Mouse (Mus musculus): ENCODE data around the gene Slc18a2.

The Slc18a2 gene

DNA sequence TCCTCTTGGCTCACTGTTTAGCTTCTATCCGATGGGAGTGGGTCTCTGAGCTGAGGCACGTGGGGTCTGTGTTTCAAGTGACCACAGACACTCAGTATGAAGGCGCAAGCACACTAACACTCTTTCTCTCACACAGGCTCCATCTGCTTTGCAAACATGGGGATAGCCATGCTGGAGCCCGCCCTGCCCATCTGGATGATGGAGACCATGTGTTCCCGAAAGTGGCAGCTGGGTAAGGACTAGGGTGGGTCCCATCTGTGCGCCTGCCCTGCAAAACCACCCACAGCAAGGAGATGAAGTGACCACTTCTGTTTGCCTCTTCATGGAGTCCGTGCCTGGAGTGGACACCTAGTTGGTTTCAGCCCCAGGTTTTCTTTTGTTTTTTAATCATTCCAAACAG lies 15.7 kb downstream of the Slc18a2 start:
- DNase-seq (ENCODE audit: low read depth, low spot score), result no peak

DNA sequence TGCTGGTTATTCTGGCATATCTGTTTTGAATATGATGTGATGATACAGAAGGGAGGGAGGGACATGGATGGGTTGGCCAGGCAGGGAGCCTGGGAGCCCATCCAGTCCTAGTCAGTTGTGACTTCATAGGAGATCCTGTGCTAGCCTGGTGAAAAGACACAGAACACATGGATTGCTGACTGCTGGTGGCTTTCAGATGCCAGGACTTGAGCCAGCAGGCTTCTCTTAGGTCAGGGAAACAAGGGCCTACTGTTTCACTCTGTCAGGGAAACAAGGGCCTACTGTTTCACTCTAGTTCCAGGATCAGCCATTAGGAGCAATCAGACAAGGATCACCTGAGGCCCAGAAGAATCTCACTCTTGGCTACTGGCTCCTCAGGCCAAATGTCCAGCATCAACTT lies 20.1 kb downstream of the Slc18a2 start:
- DNase-seq (ENCODE audit: low read depth, low spot score), result no peak

DNA sequence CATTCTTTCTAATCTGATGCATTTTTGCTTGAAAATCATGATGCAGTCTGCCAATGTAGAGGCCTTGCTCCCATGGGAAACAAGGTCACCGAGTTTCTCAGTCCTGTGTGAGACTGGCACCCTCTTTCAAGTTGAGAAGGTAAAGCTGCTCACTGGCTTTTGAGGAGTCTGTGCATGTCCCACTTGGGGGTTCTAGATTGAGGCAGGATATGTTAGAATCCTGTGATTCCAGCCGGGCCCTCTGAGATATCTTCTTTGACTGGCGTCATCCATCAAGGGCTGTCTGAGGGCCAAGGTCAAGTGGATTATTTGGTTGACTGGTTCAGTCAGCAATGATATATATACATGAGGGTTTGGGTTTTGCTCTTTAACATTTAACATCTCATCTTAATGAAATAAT lies 21.3 kb downstream of the Slc18a2 start:
- no peak for DNase-seq (ENCODE audit: low read depth, low spot score)

DNA sequence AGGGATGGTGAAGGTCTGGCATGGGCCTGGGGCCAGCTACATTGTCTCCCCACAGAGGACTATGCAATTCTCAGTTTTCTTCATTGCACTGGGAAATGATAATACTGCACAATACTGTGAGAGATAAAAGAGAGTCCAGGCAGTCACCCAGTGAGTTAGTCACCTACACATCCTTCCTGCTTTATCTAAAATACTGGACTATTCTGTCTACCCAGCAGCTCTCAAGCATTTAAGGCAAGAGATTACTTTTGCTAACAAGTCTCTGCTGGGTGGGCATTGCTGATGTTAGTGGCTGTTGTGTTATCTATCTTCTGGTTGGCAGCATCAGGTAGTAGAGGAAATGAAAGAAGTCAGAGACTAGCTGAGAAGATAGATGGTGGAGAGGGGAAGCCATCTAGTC lies 28.3 kb downstream of the Slc18a2 start:
- no peak for DNase-seq (ENCODE audit: low read depth, low spot score)

DNA sequence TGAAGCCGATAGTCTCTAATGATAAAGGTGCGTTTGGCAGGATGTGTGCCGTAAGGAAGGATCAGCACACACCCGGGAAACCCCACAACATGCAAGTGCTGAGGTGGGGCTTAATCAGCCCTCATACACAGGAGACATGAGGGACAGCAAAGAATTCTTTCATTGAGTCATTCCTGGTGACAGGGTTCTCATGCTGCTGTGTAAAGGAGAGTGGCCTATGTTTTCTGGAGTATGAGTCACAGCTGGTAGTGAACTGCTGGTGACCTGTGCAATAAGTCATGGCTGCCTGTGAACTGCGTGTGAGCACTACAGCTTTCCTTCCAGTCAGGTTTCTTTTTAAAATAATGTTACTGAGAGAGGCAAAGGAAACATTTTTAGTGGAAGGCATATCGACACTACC lies 29.1 kb downstream of the Slc18a2 start:
- no peak for DNase-seq (ENCODE audit: low read depth, low spot score)

DNA sequence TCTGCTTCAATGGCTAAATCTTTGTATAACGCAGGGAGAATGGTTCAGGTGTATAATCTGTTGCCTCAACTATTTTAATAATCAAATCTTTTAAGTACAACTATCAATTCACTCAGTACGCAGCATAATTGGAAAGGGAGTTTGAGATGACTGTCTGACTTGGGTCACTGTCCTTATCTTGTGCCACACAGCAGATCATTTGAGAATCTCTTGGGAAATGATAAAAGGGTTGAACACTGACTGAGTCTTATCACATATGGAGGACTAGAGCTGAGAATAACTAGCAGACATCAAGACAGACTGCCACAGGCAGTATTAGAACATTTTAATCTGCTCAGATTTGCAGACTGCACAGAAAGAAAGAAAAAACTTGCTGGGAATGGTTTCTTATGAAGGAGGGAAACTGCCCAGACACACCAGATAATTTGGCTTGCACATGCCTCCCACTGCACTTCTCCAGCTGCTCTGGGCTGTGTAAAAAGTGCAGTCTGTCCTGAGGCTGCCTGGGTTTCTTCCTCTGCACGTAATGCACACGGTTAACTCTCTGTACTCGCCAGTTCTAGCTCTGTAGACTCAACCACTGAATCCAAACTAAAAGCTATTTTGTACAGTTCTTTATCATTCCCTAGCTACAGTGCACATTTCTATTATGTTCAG lies 31.6 kb downstream of the Slc18a2 start:
- no peak for DNase-seq (ENCODE audit: low read depth, low spot score)

DNA sequence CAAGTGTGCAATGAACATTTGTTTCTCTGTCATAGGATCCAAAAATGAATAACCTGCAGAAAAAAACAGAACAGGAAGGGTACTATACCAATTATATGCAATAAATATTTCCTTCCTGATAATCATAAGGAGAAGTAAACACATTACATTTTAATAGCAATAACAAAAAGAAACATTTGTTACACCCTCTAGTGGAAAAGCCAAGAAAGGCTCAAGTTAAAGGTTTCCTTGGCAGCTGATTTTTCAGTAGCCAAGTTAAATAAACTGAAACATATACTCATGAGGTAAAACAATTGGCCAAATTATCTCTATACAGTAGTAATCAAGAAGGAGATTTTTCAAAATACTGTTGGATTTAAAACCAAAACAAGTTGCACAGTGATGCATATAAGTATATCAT lies 54.6 kb downstream of the Slc18a2 start:
- no peak for DNase-seq (ENCODE audit: low read depth, low spot score)

DNA sequence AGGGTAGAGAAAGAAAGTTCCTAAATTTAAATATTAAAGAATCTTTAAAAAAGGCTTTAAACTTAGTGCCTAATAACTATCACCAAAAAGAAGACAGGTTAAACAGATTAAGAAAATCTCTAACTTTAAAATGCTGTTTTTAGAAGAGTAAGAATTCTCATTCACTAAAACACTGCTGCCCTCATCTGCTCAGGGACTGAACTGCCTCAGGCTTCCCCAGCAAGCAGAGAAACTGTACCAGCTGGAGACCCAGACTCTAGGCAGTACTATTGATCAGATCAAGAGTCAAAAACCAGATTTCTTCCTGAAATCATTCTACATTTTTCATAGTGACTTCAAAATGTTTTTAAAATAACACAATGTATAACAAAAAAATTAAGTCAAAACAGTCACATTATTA lies 55.9 kb downstream of the Slc18a2 start:
- peak; percentile 17 for DNase-seq (ENCODE audit: low read depth, low spot score)

DNA sequence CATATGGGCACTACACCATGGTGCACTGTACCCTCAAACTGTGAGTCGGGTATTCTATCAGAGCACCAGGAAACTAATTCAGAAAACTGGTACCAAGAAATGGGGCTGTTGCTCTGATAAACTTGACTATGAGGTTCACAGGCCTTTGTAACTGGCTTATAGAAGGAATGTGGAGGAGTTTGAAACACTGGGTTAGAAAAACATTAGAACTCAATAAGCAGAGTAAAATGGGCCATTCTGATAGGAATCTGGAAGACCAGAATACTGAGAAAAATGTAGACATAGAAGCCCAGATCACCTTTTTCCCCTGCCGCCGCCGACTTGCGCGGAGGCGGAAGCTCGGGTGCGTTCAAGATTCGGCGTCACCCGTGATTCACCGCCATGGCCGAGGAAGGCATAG lies 61.3 kb downstream of the Slc18a2 start, which contains the start of gene Rps12-ps3:
TSS of gene Rps12-ps3 (plus strand) at position 301 of the 400 bp plus-strand sequence.
- DNase-seq (ENCODE audit: low read depth, low spot score), result no peak

DNA sequence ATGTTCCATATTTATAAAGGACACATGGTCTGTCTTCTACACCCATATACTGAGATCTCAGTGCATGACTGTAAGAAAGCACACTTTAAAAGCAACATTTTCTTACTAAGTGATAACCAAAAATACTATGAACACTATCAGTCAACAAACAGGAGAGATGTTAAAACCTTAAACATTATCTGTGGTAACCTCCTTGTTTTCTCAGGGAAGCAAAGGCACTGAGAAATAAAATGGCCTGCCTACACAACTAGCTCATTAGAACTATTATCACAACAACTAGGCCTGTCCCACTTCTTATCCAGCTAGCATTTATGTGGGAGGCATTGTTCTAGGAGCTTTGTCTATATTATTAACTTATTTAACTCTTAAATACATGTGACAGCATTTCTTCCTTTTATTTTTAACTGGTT lies 70.1 kb downstream of the Slc18a2 start:
- DNase-seq (ENCODE audit: low read depth, low spot score), result no peak

DNA sequence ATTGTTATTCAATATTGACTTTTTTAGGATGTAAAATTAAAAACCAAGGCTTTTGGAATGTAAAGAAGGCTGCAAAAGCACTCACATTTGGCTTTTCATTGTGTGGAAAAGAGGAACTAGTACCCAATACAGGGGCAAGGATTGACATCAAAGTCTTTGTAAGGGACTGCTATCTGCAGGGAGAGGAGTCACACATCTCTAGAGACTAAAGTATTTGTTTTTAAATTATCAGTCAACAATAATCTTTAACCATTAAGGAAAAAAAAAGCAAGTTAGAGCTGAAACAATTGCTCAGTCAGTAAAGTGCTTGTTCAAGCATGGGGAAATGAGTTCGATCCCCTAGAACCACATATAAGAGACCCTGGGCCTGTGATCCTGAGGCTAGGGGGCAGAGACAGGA lies 76.0 kb downstream of the Slc18a2 start:
- DNase-seq (ENCODE audit: low read depth, low spot score), result no peak

DNA sequence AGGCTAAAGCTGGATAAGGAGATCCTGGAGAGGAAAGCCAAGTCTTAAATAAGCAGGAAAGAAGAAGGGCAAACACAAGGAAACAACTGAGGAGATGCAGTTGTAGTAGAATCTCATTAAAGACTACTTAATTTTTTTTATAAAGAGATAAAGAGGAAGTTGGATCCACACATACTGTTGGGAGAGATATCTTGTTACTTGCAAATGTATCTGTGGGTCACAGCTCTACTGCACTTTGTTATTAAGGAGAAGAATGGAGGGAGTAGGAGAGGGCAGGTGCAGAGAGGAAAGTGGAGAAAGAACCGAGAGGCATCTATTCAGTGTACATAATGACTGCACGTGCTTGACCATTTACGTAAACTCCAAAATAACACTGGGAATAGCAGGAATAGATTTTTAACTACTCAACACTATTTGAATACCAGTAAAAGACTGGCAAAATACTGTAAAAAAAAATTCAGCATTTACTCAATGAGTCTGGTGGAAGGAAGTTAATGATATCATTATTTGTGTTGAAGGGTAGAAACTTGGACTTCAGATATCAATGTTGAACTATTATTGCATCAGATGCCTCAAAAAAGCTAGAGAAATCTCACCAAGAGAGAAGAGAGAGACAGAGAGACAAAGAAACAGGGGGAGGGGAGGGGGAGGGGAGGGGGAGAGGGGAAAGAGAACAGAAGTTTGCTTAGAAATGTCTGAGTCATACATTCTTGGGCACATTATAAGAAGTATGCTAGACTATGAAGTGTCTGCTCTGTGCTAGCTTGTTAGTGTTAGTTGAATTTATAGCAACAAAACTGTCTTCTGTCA lies 77.4 kb downstream of the Slc18a2 start:
- no peak for DNase-seq (ENCODE audit: low read depth, low spot score)

DNA sequence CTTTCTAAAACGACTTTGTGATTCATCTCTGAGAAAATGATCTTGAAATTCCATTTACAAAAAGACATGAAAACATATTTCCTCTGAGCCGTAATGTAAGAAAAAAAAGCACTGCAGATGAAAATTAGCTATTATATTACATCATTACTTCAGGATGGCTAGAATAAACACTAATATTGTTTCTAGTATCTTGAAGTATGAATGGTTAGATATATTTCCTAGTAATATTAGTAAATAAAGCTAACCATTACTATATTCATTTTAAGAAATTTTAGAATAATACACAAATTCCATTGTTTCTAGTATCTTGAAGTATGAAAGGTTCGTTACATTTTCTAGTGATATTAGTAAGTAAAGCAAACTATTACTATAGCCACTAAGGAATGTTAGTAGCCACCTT lies 79.2 kb downstream of the Slc18a2 start:
- DNase-seq (ENCODE audit: low read depth, low spot score), result no peak

DNA sequence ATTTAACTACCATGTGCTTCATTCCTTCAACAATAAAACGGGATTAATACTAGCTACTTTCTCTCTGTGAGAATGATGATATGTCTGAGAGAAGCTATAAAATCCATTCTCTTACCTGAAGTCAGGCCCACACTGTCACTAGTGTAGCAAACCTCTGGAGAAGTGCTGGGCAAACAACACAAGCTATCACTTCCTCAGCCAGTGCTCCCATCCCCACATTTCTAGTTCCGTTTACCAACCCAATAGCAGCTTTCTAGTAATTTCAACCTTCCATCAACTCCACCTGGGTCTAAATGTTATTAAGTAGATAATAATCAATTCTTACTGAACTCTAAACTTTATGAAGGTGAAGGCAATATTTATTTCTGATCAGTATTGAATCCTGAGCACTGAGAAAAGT lies 82.3 kb downstream of the Slc18a2 start:
- DNase-seq (ENCODE audit: low read depth, low spot score), result no peak

DNA sequence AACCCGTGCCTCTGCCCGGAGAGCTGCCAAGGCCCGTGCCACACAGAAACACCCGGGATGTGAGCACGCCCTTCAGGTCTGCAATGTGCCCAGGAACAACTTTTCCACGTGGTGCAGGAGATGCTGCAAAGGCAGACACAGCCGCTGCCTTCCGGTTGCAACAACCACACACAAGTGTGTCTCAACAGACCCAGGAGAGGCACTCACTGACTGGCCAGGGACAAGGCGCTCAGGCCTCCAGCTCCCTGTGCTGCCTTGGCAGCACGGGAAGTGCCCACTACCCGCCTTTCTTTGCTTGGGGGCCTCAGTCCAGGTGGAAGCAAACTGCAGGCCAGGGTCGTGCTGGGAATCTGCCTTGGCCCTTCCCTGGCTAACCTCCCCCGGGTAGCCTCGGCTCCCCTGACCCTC lies 83.6 kb downstream of the Slc18a2 start:
- DNase-seq (ENCODE audit: low read depth, low spot score), result peak; percentile 60

DNA sequence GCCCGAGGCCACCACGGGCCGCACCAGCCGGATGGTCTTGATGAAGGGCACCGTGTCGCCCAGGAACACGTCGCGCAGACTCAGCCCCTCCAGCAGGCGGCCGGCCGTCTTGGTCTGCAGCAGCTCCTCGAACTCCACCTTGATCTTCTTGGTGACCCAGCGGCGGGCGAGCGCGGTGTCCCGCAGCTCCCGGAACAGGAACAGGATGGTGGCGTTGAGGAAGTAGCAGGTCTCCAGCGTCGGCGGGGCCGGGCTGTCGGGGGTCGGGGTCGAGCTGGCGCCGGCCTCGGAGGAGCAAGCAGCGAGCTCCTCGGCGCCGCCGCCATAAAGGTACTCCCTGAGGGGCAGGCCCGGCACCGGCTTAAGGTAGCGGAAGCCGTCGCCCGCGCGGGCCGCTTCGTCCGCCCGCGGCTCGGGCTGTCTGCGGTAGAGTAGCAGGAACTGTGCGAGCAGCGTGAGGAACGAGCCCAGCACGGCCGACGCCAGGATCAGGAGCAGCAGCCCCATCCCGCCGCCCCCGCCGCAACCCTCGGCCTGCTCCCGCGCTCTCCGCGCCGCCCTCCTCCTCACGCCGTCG lies 84.5 kb downstream of the Slc18a2 start:
- DNase-seq (ENCODE audit: low read depth, low spot score), result peak; percentile 81

Measured in CD4-positive helper T cell, adult 2 months (primary cell).